Mouse (Mus musculus) lung, embryonic 14.5 days (tissue): ENCODE data around the gene Vps45. TPM values are rescaled to one million over a fixed set of nuclear protein-coding genes. Genes with fewer than 3 reads are reported as not detected.
"Not testable (repeated sequence)": the region's sequence is repeated elsewhere in the genome, so short reads cannot be mapped to it uniquely, and the experiment has no call there.

Source experiments
- ATAC-seq: fragments of 200-750 bp; cut with Nextera tagmentation; 2 replicates; pipeline ENCODE4 v1.8.0; 2017; ENCODE audit warnings: mild to moderate bottlenecking, moderate TSS enrichment, moderate library complexity; ENCODE audit not compliant: insufficient read depth
- DNase-seq: peaks from one replicate; pipeline ENCODE4 v3.0.0-alpha.2; 2015
- H3K27ac ChIP-seq: fragments of 300-500 bp; sonication (generic); 2 replicates; pipeline ENCODE4 v1.5.1; 2014; ENCODE audit warnings: low read depth, mild to moderate bottlenecking, moderate library complexity
- H3K27me3 ChIP-seq: fragments of 300-500 bp; sonication (generic); 2 replicates; pipeline ENCODE4 v1.6.1; 2014; ENCODE audit warnings: low read length, control low read depth; ENCODE audit not compliant: insufficient read depth
- H3K36me3 ChIP-seq: fragments of 300-500 bp; sonication (generic); 2 replicates; pipeline ENCODE4 v1.6.1; 2014; ENCODE audit warnings: control low read depth; ENCODE audit not compliant: insufficient read depth
- H3K4me1 ChIP-seq: fragments of 300-500 bp; sonication (generic); 2 replicates; pipeline ENCODE4 v1.6.1; 2014; ENCODE audit warnings: antibody characterized with exemption, control low read depth; ENCODE audit not compliant: insufficient read depth
- H3K4me2 ChIP-seq: fragments of 300-500 bp; sonication (generic); 2 replicates; pipeline ENCODE4 v1.6.1; 2014; ENCODE audit warnings: mild to moderate bottlenecking
- H3K4me3 ChIP-seq: fragments of 300-500 bp; sonication (generic); 2 replicates; pipeline ENCODE4 v1.5.1; 2014; ENCODE audit warnings: low read depth, low read length
- H3K9ac ChIP-seq: fragments of 300-500 bp; sonication (generic); 2 replicates; pipeline ENCODE4 v1.6.1; 2014
- H3K9me3 ChIP-seq: fragments of 300-500 bp; sonication (generic); 2 replicates; pipeline ENCODE4 v1.6.1; 2016; ENCODE audit warnings: low read depth, low read length, control low read depth
- CTCF ChIP-seq: IDR thresholded peaks from 2 replicates; pipeline ENCODE4 v1.5.1; 2016; ENCODE audit warnings: antibody characterized with exemption, low read depth
- WGBS: fragments of 180-500 bp; shearing (Covaris S2); extraction: QIAGEN DNeasy Blood & Tissue Kit; methylation state at CpG from one replicate; pipeline ENCODE4 v1.1.7; 2014; 5-methylcytosine and 5-hydroxymethylcytosine counted together
- polyA plus RNA-seq: library from polyadenylated mRNA; unstranded; fragments of >200 nt; fragmentation: Nextera tagmentation; extraction: Ambion mirVana; gene quantifications from 2 replicates; pipeline ENCODE4 v1.2.1, GENCODE M21; 2014

Gene Vps45
- polyA plus RNA-seq, 1 experiment from 2014 or later, result 18.6 TPM

GRCm38 (mm10) chr3:95986001-95986622, 72.2 kb downstream of the Vps45 start:
- H3K9me3 ChIP-seq, result no peaks in the 10 kb centered on the region
- H3K4me1 ChIP-seq, result peaks cover 15% of the 10 kb centered on the region
- TF ChIP-seq CTCF, result no peak
- ATAC-seq (peak; percentile 47), DNase-seq (peak; percentile 85)
- H3K27ac ChIP-seq, result peak overlapping the region; percentile 93
- 2% methylated on average over 21 of the region's 21 CpGs for WGBS
- H3K9ac ChIP-seq, result peak overlapping the region; percentile 24
- no peaks in the 10 kb centered on the region for H3K27me3 ChIP-seq
- H3K36me3 ChIP-seq, result peaks cover 39% of the 10 kb centered on the region
- H3K4me3 ChIP-seq, result peak overlapping the region; percentile 15; the same call in 1 of the 2 replicates
- H3K4me2 ChIP-seq, result peak overlapping the region; percentile 55

DNA sequence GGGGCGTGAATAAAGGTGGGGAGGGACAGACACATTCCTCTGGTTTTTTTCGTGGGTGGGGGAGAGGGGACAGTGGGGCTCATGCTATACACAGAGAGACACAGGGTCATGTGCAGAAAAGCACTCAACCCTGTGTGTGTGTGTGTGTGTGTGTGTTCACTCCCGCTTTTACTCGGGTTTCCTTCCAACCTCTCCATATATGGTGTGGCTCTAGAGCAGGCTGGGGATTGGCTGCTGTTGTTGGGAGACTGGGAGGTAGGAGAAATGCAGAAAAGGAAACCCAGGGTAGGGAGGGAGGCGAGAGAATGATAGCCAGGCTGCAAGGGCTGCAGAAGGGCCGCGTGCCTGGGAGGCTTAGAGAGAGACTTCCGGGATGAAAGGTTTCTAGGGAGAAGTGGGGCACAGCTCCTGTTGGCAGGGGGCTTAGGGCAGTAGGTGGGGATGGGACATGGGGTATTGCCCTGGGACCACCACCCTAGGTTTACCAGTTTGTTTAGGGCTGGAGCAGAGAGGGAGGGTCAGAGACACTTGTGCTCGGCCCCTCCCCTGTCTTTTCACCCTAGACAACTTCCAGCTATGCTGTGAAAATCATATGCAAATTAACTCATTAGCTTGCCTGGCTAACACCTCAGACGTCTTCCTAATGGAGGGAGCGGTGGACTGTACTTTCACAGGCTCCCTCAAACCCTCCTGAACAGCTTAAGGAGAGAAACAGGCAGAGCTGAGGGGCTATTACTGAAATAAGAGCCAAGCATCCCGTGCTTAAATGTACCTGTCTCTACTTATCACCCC, 72.9 kb downstream of the Vps45 start:
- ATAC-seq (peak; percentile 91), DNase-seq (peak; percentile 91)
- H3K27me3 ChIP-seq, result no peaks in the 10 kb centered on the region
- TF ChIP-seq CTCF, result no peak
- H3K27ac ChIP-seq, result peak overlapping the region; percentile 93
- peak overlapping the region; percentile 15; the same call in 1 of the 2 replicates for H3K4me3 ChIP-seq
- H3K9me3 ChIP-seq, result no peaks in the 10 kb centered on the region
- peak overlapping the region; percentile 24 for H3K9ac ChIP-seq
- H3K4me2 ChIP-seq, result peak overlapping the region; percentile 55
- peaks cover 32% of the 10 kb centered on the region for H3K36me3 ChIP-seq
- WGBS, result 4% methylated on average over 12 of the region's 12 CpGs
- peaks cover 15% of the 10 kb centered on the region for H3K4me1 ChIP-seq

GRCm38 (mm10) chr3:95982129-95982528, 76.1 kb downstream of the Vps45 start:
- Histone ChIP-seq H3K4me3 (no peak overlapping the region), H3K9me3 (no peaks in the 10 kb centered on the region)
- TF ChIP-seq CTCF, result no peak

GRCm38 (mm10) chr3:95980276-95980970, 77.8 kb downstream of the Vps45 start:
- Histone ChIP-seq H3K4me1 (peaks cover 5% of the 10 kb centered on the region), H3K36me3 (no peaks in the 10 kb centered on the region), H3K4me2 (no peak overlapping the region), H3K9ac (no peak overlapping the region), H3K4me3 (no peak overlapping the region), H3K27me3 (no peaks in the 10 kb centered on the region), H3K9me3 (no peaks in the 10 kb centered on the region), H3K27ac (no peak overlapping the region)
- ATAC-seq, result no peak
- WGBS, result 71% methylated on average over 12 of the region's 12 CpGs
- no peak for DNase-seq
- TF ChIP-seq CTCF, result no peak

More at GRCm38 (mm10) chr3:95982129-95982528, 76.1 kb downstream of the Vps45 start:
- Histone ChIP-seq H3K4me1 (peaks cover 12% of the 10 kb centered on the region), H3K4me2 (no peak overlapping the region), H3K36me3 (peaks cover under 1% of the 10 kb centered on the region), H3K9ac (no peak overlapping the region), H3K27ac (no peak overlapping the region), H3K27me3 (no peaks in the 10 kb centered on the region)
- ATAC-seq (no peak), DNase-seq (no peak)
- 85% methylated on average over 4 of the region's 4 CpGs for WGBS

GRCm38 (mm10) chr3:95978265-95978664, 80.0 kb downstream of the Vps45 start:
- Histone ChIP-seq H3K9ac (no peak overlapping the region), H3K36me3 (no peaks in the 10 kb centered on the region), H3K9me3 (no peaks in the 10 kb centered on the region), H3K4me3 (no peak overlapping the region), H3K4me1 (no peaks in the 10 kb centered on the region; the same call in 1 of the 2 replicates), H3K4me2 (no peak overlapping the region), H3K27me3 (no peaks in the 10 kb centered on the region), H3K27ac (no peak overlapping the region)
- 77% methylated on average over 9 of the region's 9 CpGs for WGBS
- no peak for DNase-seq
- no peak for TF ChIP-seq CTCF
- ATAC-seq, result no peak

- WGBS, result 96% methylated on average over 7 of the region's 7 CpGs
- DNase-seq, H3K27ac ChIP-seq: not testable (repeated sequence)
These were observed 80.7 kb downstream of the Vps45 start for GRCm38 (mm10) chr3:95977587-95977986.

DNA sequence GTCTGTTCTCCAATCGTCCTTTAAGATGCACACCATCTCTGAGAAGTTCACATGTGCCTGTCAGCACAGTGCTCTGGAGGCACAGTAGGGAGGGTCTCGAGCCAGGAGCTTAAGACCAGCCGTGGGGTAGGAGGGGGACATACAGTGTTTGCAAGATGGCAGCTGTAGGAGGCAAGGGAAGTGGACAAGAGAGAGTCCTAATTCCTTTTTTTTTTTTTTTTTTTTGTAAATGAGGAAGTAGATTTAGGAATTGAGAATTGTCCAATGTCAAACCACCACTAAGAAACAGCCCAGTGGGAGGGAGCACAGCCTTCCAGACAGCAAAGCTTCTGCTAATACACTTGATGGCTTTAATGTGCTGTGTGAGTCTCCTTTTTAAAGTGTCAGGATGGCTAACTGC, 81.2 kb downstream of the Vps45 start:
- Histone ChIP-seq H3K9me3 (no peaks in the 10 kb centered on the region), H3K4me3 (no peak overlapping the region), H3K27me3 (0 out of 2 replicates have a peak, but pooled peaks cover 6% of the 10 kb centered on the region), H3K36me3 (no peaks in the 10 kb centered on the region), H3K4me1 (no peaks in the 10 kb centered on the region; the same call in 1 of the 2 replicates), H3K4me2 (no peak overlapping the region), H3K27ac (no peak overlapping the region), H3K9ac (no peak overlapping the region)
- 49% methylated on average over 3 of the region's 3 CpGs for WGBS
- no peak for ATAC-seq
- DNase-seq, result no peak
- TF ChIP-seq CTCF, result no peak

More at GRCm38 (mm10) chr3:95977587-95977986, 80.7 kb downstream of the Vps45 start:
- ATAC-seq, H3K27me3 ChIP-seq, H3K4me1 ChIP-seq, H3K4me2 ChIP-seq, H3K36me3 ChIP-seq, H3K9me3 ChIP-seq, H3K4me3 ChIP-seq, H3K9ac ChIP-seq: not testable (repeated sequence)
